Comparison of ENCODE assay signal across 30 mouse cellular contexts in genomic region chr12:107825921-107826320, GRCm38 (mm10).
DNase-seq lines count a peak whose midpoint lies in the region; ATAC-seq and TF ChIP-seq lines count a peak whose summit lies in the region.
"Had no signal": no experiment of that assay in that cellular context is flagged by ENCODE, and none has a peak within 500 bp of the region (broad histone marks: within the 10 kb centered on the region; RNA-seq: fewer than 3 reads in every experiment).

No protein-coding gene starts in this region.

- peak; percentile 52; the same call in 1 of the 2 replicates for ATAC-seq in frontal cortex, adult (ENCODE audit: low TSS enrichment)
- ATAC-seq: forebrain, postnatal 0 days; hindbrain, postnatal 0 days; intestine, embryonic 15.5 days; midbrain, embryonic 15.5 days had no signal

- TF ChIP-seq CTCF in layer of hippocampus, adult 2 months (conservative IDR thresholded peaks at IDR 0.05): no peak

- no peak for DNase-seq in frontal cortex, postnatal 25 days (ENCODE audit: low spot score in 2 of 2)
- peak; percentile 35 to 46 for DNase-seq in layer of hippocampus, adult 2 months (ENCODE audit: low spot score in 2 of 2)
- DNase-seq in layer of hippocampus, adult 9-10 months (ENCODE audit: low spot score): no peak
- DNase-seq in right cerebral cortex, postnatal 36 days (ENCODE audit: low spot score in 2 of 2): peak; percentile 29 to 30
- no peak for DNase-seq in right cerebral cortex, postnatal 4 days
- no peak for DNase-seq in heart, adult 18-20 months
- DNase-seq: adrenal gland, adult 8-10 months; cerebellum, adult 8-10 months; cerebellum, postnatal 25 days; forebrain, postnatal 0 days; gastrocnemius, postnatal 10 days; heart, postnatal 36 days; kidney, adult 2 months; kidney, postnatal 36 days; retina, postnatal 1 day; thymus, postnatal 14 days had no signal

- no peak overlapping the region for H3K4me3 ChIP-seq in layer of hippocampus, adult 2 months
- H3K4me3 ChIP-seq: embryonic facial prominence, embryonic 10.5 days; embryonic facial prominence, embryonic 15.5 days; forebrain, embryonic 12.5 days; heart, embryonic 10.5 days; hindbrain, embryonic 12.5 days; intestine, embryonic 15.5 days; left cerebral cortex, adult 2 months; limb, embryonic 12.5 days; lung, embryonic 15.5 days; midbrain, embryonic 10.5 days; midbrain, embryonic 15.5 days; neural tube, embryonic 15.5 days had no signal

- H3K27ac ChIP-seq in layer of hippocampus, adult 2 months: peak overlapping the region; percentile 89; the same call in 1 of the 2 replicates
- H3K27ac ChIP-seq: embryonic facial prominence, embryonic 10.5 days; embryonic facial prominence, embryonic 15.5 days; forebrain, embryonic 12.5 days; heart, embryonic 10.5 days; hindbrain, embryonic 12.5 days; hindbrain, postnatal 0 days; intestine, embryonic 15.5 days; left cerebral cortex, adult 2 months; limb, embryonic 12.5 days; lung, embryonic 15.5 days; midbrain, embryonic 15.5 days; neural tube, embryonic 15.5 days had no signal

Comparison
In these comparisons a context has a peak if more than half of its experiments do, and no peak if none do; other contexts are left out.
1. DNase-seq: peak in layer of hippocampus, adult 2 months (2 of 2) and right cerebral cortex, postnatal 36 days (2 of 2); none in frontal cortex, postnatal 25 days (0 of 2), layer of hippocampus, adult 9-10 months (single experiment), right cerebral cortex, postnatal 4 days (single experiment) and heart, adult 18-20 months (0 of 2).